Mouse (Mus musculus) midbrain, embryonic 10.5 days (tissue): ENCODE results near the gene Rnf17. TPM values are rescaled to one million over a fixed set of nuclear protein-coding genes. Genes with fewer than 3 reads are reported as not detected.

ENCODE experiments used
- DNase-seq: peaks from one replicate; pipeline ENCODE4 v3.0.0-alpha.2; 2017; ENCODE audit warnings: low spot score
- H3K27ac ChIP-seq: fragments of 300-500 bp; sonication (generic); replicated peaks from 2 replicates; pipeline ENCODE4 v1.5.1; 2016; ENCODE audit warnings: mild to moderate bottlenecking
- H3K27me3 ChIP-seq: fragments of 300-500 bp; sonication (generic); 2 replicates; pipeline ENCODE4 v1.6.1; 2016; ENCODE audit warnings: low read depth, mild to moderate bottlenecking; ENCODE audit not compliant: poor library complexity, severe bottlenecking
- H3K36me3 ChIP-seq: fragments of 300-500 bp; sonication (generic); 2 replicates; pipeline ENCODE4 v1.6.1; 2016; ENCODE audit warnings: mild to moderate bottlenecking, moderate library complexity
- H3K4me1 ChIP-seq: fragments of 300-500 bp; sonication (generic); 2 replicates; pipeline ENCODE4 v1.6.1; 2016
- H3K4me3 ChIP-seq: fragments of 300-500 bp; sonication (generic); 2 replicates; pipeline ENCODE4 v1.5.1; 2016; ENCODE audit warnings: mild to moderate bottlenecking, moderate library complexity
- H3K9me3 ChIP-seq: fragments of 300-500 bp; sonication (generic); replicated peaks from 2 replicates; pipeline ENCODE4 v1.6.1; 2016; ENCODE audit warnings: mild to moderate bottlenecking
- WGBS: fragments of 180-500 bp; shearing (Covaris S2); methylation state at CpG from one replicate; pipeline ENCODE4 v1.1.7; 2016; 5-methylcytosine and 5-hydroxymethylcytosine counted together
- polyA plus RNA-seq: library from polyadenylated mRNA; unstranded; fragments of >200 nt; fragmentation: Nextera tagmentation; extraction: Ambion mirVana; gene quantifications from 2 replicates; pipeline ENCODE4 v1.2.1, GENCODE M21; 2016

Rnf17 gene
- polyA plus RNA-seq, 1 experiment from 2014 or later: 1.9 TPM

GRCm38 (mm10) chr14:56544946-56545345, 142.6 kb downstream of the Rnf17 start:
- no peaks in the 10 kb centered on the region for H3K27me3 ChIP-seq
- H3K4me3 ChIP-seq: no peak overlapping the region
- 98% methylated on average over 1 of the region's 1 CpGs for WGBS
- no peak overlapping the region for H3K27ac ChIP-seq
- peaks cover 73% of the 10 kb centered on the region for H3K36me3 ChIP-seq
- H3K9me3 ChIP-seq: no peaks in the 10 kb centered on the region
- no peak for DNase-seq
- H3K4me1 ChIP-seq: no peaks in the 10 kb centered on the region

DNA sequence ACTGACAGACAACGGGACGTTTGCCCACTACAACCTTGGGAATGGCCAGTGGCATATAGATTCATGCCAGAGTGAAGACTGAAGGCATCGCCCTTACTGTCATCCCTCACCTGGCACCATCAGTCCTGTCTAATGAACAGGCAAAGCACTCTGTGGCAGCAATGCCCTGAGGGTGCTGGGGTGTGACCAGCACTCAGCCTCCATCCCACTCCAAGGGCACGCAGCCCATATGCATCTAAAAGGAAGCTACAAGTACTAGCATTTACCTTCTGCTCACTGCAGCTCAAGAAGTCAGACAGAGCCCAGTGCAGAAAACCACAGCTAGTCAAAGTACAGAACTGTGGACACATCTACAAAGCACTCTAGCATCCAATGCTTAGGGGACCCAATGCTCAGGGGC, 143.1 kb downstream of the Rnf17 start:
- DNase-seq: no peak
- H3K36me3 ChIP-seq: peaks cover 76% of the 10 kb centered on the region
- no peak overlapping the region for H3K27ac ChIP-seq
- 98% methylated on average over 4 of the region's 4 CpGs for WGBS
- H3K9me3 ChIP-seq: no peaks in the 10 kb centered on the region
- no peak overlapping the region for H3K4me3 ChIP-seq
- no peaks in the 10 kb centered on the region for H3K27me3 ChIP-seq
- H3K4me1 ChIP-seq: no peaks in the 10 kb centered on the region

GRCm38 (mm10) chr14:56550960-56551359, 148.6 kb downstream of the Rnf17 start:
- H3K27ac ChIP-seq: no peak overlapping the region
- peaks cover 87% of the 10 kb centered on the region for H3K36me3 ChIP-seq
- H3K9me3 ChIP-seq: no peaks in the 10 kb centered on the region
- no peak for DNase-seq
- H3K4me1 ChIP-seq: no peaks in the 10 kb centered on the region
- H3K4me3 ChIP-seq: no peak overlapping the region
- WGBS: 88% methylated on average over 4 of the region's 4 CpGs
- H3K27me3 ChIP-seq: no peaks in the 10 kb centered on the region

DNA sequence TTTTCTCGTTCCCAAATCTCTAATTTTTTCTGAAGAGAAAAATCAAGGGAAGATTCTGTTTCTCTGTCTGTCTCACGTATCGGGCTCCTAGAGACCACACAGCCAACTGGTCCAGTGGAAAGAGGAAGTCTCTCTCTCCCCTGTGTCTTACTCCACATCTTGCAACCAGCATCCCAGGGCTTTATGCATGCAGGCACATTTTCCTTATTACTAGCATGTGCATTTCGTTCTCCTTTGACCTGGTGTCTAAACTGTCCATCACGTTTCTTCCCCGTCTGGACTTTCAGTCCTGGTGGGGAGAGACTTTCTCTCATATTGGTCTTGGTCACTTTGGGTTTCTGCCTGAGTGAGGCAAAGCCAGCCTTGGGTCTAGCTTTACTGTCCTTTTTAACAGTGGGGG, 150.5 kb downstream of the Rnf17 start:
- Histone ChIP-seq H3K27me3 (no peaks in the 10 kb centered on the region), H3K27ac (no peak overlapping the region), H3K4me1 (no peaks in the 10 kb centered on the region), H3K4me3 (no peak overlapping the region), H3K9me3 (no peaks in the 10 kb centered on the region), H3K36me3 (peaks cover 87% of the 10 kb centered on the region)
- WGBS: 93% methylated on average over 6 of the region's 6 CpGs
- DNase-seq: no peak

- no peaks in the 10 kb centered on the region for H3K4me1 ChIP-seq
- H3K9me3 ChIP-seq: no peaks in the 10 kb centered on the region
- H3K36me3 ChIP-seq: peaks cover 87% of the 10 kb centered on the region
- WGBS: 95% methylated on average over 7 of the region's 7 CpGs
- no peaks in the 10 kb centered on the region for H3K27me3 ChIP-seq
- H3K27ac ChIP-seq: no peak overlapping the region
- DNase-seq: no peak
- H3K4me3 ChIP-seq: no peak overlapping the region
These were observed 150.9 kb downstream of the Rnf17 start for GRCm38 (mm10) chr14:56553331-56553730.

- no peaks in the 10 kb centered on the region for H3K4me1 ChIP-seq
- H3K27me3 ChIP-seq: no peaks in the 10 kb centered on the region
- H3K27ac ChIP-seq: no peak overlapping the region
- H3K36me3 ChIP-seq: peaks cover 86% of the 10 kb centered on the region
- no peak for DNase-seq
- H3K4me3 ChIP-seq: no peak overlapping the region
- WGBS: 90% methylated on average over 2 of the region's 2 CpGs
- H3K9me3 ChIP-seq: no peaks in the 10 kb centered on the region
These were observed 152.3 kb downstream of the Rnf17 start for GRCm38 (mm10) chr14:56554716-56555115.

DNA sequence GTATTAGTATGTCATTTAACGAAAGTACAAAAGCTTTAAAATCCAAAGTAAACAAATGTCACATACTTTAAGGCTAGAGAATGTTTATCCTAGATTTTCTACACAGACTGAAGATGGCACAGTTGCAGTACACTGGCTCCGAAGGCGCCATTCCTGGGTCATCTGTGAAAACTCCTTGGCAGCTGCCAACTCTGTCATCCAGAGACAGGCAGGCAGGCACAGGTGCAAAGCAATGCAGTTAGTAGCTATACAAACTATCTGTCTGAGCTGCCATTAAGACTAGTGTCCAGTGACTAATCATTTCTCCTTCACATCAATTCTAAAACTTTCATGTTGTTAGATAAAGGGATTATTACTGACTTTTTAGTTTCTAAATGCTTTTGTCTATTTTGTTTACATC, 156.8 kb downstream of the Rnf17 start:
- WGBS: 92% methylated on average over 3 of the region's 3 CpGs
- Histone ChIP-seq H3K9me3 (no peaks in the 10 kb centered on the region), H3K4me3 (no peak overlapping the region), H3K4me1 (no peaks in the 10 kb centered on the region), H3K36me3 (peaks cover 79% of the 10 kb centered on the region), H3K27me3 (no peaks in the 10 kb centered on the region), H3K27ac (no peak overlapping the region)
- no peak for DNase-seq

DNA sequence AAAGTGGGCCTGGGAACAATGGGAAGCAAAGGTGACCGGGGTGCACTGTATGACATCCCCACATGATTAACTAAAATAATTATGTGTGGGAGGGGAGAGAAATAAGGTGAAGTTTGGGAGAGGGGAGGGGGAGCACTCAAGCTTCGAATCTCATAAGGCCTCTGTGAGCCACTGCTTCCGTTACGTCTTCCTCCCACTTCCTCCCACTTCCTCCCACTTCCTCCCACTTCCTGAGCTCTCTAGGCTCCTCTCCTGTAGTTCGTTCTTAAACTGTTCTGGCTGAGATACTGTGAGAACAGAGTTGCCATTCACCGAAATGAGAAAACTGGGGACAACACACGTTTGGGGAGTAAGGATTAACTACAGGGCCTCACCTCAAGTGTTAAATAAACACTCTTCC, 165.1 kb downstream of the Rnf17 start:
- H3K36me3 ChIP-seq: peaks cover 36% of the 10 kb centered on the region
- H3K9me3 ChIP-seq: no peaks in the 10 kb centered on the region
- no peak overlapping the region for H3K27ac ChIP-seq
- H3K4me3 ChIP-seq: no peak overlapping the region
- 80% methylated on average over 7 of the region's 7 CpGs for WGBS
- DNase-seq: no peak
- peaks cover 26% of the 10 kb centered on the region for H3K4me1 ChIP-seq
- no peaks in the 10 kb centered on the region for H3K27me3 ChIP-seq

- H3K9me3 ChIP-seq: no peaks in the 10 kb centered on the region
- H3K4me1 ChIP-seq: peaks cover 28% of the 10 kb centered on the region
- H3K27me3 ChIP-seq: no peaks in the 10 kb centered on the region
- peaks cover 23% of the 10 kb centered on the region for H3K36me3 ChIP-seq
- no peak overlapping the region for H3K27ac ChIP-seq
- no peak for DNase-seq
- no peak overlapping the region for H3K4me3 ChIP-seq
- 91% methylated on average over 4 of the region's 4 CpGs for WGBS
These were observed 166.7 kb downstream of the Rnf17 start for GRCm38 (mm10) chr14:56569041-56569440.

- DNase-seq: peak; percentile 98
- H3K4me3 ChIP-seq: peak overlapping the region; percentile 83
- H3K9me3 ChIP-seq: no peaks in the 10 kb centered on the region
- H3K27me3 ChIP-seq: peaks cover 11% of the 10 kb centered on the region
- H3K36me3 ChIP-seq: peaks cover 4% of the 10 kb centered on the region
- under 1% methylated on average over 59 of the region's 59 CpGs for WGBS
- peak overlapping the region; percentile 92 for H3K27ac ChIP-seq
- H3K4me1 ChIP-seq: peaks cover 37% of the 10 kb centered on the region
These were observed 169.1 kb downstream of the Rnf17 start for GRCm38 (mm10) chr14:56571310-56572093.

GRCm38 (mm10) chr14:56572546-56572945, 170.2 kb downstream of the Rnf17 start:
- Histone ChIP-seq H3K4me3 (peak overlapping the region; percentile 83), H3K27ac (peak overlapping the region; percentile 92)
- no peak for DNase-seq

More at GRCm38 (mm10) chr14:56572546-56572945, 170.2 kb downstream of the Rnf17 start:
- Histone ChIP-seq H3K9me3 (no peaks in the 10 kb centered on the region), H3K27me3 (peaks cover 11% of the 10 kb centered on the region), H3K36me3 (no peaks in the 10 kb centered on the region), H3K4me1 (peaks cover 37% of the 10 kb centered on the region)
- WGBS: 70% methylated on average over 2 of the region's 2 CpGs
